Mouse (Mus musculus) midbrain, postnatal 0 days (tissue): Measurements from ENCODE around the gene Scin. TPM values are rescaled to one million over a fixed set of nuclear protein-coding genes. Genes with fewer than 3 reads are reported as not detected.

Experiments
- ATAC-seq: fragments of 200-750 bp; cut with Nextera tagmentation; 2 replicates; pipeline ENCODE4 v1.8.0; 2017; ENCODE audit warnings: moderate number of reproducible peaks, mild to moderate bottlenecking, moderate TSS enrichment, moderate library complexity; ENCODE audit not compliant: low FRiP score
- DNase-seq: peaks from one replicate; pipeline ENCODE4 v3.0.0-alpha.2; 2015; ENCODE audit warnings: low spot score
- H3K27ac ChIP-seq: fragments of 300-500 bp; sonication (generic); 2 replicates; pipeline ENCODE4 v1.5.1; 2014; ENCODE audit warnings: low read depth, mild to moderate bottlenecking, low read length, mixed read lengths
- H3K27me3 ChIP-seq: fragments of 300-500 bp; sonication (generic); 2 replicates; pipeline ENCODE4 v1.6.1; 2014; ENCODE audit warnings: low read length, control low read depth, mixed read lengths; ENCODE audit not compliant: insufficient read depth
- H3K36me3 ChIP-seq: fragments of 300-500 bp; sonication (generic); 2 replicates; pipeline ENCODE4 v1.6.1; 2014; ENCODE audit warnings: low read length, control low read depth, mixed read lengths; ENCODE audit not compliant: insufficient read depth
- H3K4me1 ChIP-seq: fragments of 300-500 bp; sonication (generic); 2 replicates; pipeline ENCODE4 v1.6.1; 2014; ENCODE audit warnings: mild to moderate bottlenecking, control low read depth, antibody characterized with exemption, low read length, mixed read lengths; ENCODE audit not compliant: insufficient read depth
- H3K4me2 ChIP-seq: fragments of 300-500 bp; sonication (generic); 2 replicates; pipeline ENCODE4 v1.6.1; 2014; ENCODE audit warnings: low read depth, mild to moderate bottlenecking, low read length, mixed read lengths; ENCODE audit not compliant: poor library complexity, severe bottlenecking
- H3K4me3 ChIP-seq: fragments of 300-500 bp; sonication (generic); 2 replicates; pipeline ENCODE4 v1.5.1; 2014; ENCODE audit warnings: low read depth, mild to moderate bottlenecking, low read length, moderate library complexity
- H3K9ac ChIP-seq: fragments of 300-500 bp; sonication (generic); replicated peaks from 2 replicates; pipeline ENCODE4 v1.6.1; 2014; ENCODE audit warnings: mild to moderate bottlenecking, low read length, moderate library complexity, mixed read lengths; ENCODE audit not compliant: poor library complexity, severe bottlenecking
- H3K9me3 ChIP-seq: fragments of 300-500 bp; sonication (generic); 2 replicates; pipeline ENCODE4 v1.6.1; 2016; ENCODE audit warnings: low read length, control low read depth
- CTCF ChIP-seq: IDR thresholded peaks from 2 replicates; pipeline ENCODE4 v1.5.1; 2016; ENCODE audit warnings: antibody characterized with exemption, mild to moderate bottlenecking
- WGBS: fragments of 180-500 bp; shearing (Covaris S2); extraction: QIAGEN DNeasy Blood & Tissue Kit; methylation state at CpG from one replicate; pipeline ENCODE4 v1.1.7; 2014; 5-methylcytosine and 5-hydroxymethylcytosine counted together
- polyA plus RNA-seq: library from polyadenylated mRNA; unstranded; fragments of >200 nt; fragmentation: Nextera tagmentation; extraction: Ambion mirVana; gene quantifications from 2 replicates; pipeline ENCODE4 v1.2.1, GENCODE M21; 2015
- total RNA-seq: library from RNA; depleted of rRNA; stranded (reverse); fragments of >200 nt; gene quantifications from 2 replicates; pipeline ENCODE4 v1.2.3, GENCODE M21; 2014

Scin gene
- total and polyA plus RNA-seq, 2 experiments from 2014 or later = 0.09 to 0.44 TPM

DNA sequence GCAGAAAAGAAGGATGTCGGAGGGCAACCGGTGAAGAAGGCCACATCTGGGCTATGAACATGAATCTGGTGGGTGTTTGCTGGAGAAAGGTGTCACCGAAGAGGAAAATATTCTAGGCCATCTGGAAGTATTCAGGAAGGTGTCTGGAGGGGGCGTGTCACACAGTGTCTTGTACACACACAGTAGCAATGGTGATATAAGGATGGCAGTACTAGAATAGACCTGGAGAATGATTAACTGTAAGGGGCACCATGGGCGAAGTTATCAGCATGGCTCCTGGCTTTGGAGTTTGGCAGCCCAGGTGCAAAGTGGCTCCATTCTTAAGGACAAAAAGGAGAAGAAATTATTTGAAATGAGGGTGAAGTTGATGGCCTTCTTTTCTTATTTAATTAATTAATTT lies 17.8 kb downstream of the Scin start:
- no peaks in the 10 kb centered on the region for H3K4me1 ChIP-seq
- 94% methylated on average over 5 of the region's 5 CpGs for WGBS
- no peak overlapping the region for H3K4me2 ChIP-seq
- no peaks in the 10 kb centered on the region for H3K27me3 ChIP-seq
- TF ChIP-seq CTCF = no peak
- H3K9me3 ChIP-seq = no peaks in the 10 kb centered on the region
- DNase-seq (no peak), ATAC-seq (no peak)
- H3K36me3 ChIP-seq = no peaks in the 10 kb centered on the region
- H3K27ac ChIP-seq = no peak overlapping the region
- H3K4me3 ChIP-seq = no peak overlapping the region
- H3K9ac ChIP-seq = no peak overlapping the region

GRCm38 (mm10) chr12:40114883-40115282 lies 19.1 kb downstream of the Scin start:
- WGBS = 90% methylated on average over 4 of the region's 4 CpGs
- no peak for ATAC-seq

DNA sequence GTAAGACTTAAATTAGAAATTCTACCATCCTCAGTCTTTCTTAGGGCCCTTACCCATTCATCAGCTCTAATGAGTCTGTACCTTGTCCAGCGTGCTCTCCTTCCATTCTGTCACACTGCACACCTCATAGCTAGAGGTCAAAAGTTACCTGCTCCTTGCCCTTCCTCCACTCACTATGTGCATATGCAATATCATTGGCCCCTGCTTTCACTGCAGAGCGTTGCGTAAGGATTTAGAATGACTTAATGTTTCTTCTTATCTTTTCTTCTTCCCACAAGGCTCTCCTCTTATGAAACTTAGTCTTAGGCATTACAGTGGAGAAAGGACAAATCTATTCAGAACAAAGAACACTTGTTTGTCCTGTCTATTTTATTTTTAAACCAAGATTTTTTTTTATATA lies 20.0 kb downstream of the Scin start:
- Histone ChIP-seq H3K4me2 (no peak overlapping the region), H3K4me3 (no peak overlapping the region), H3K9me3 (no peaks in the 10 kb centered on the region), H3K27ac (no peak overlapping the region), H3K9ac (no peak overlapping the region), H3K4me1 (no peaks in the 10 kb centered on the region), H3K36me3 (no peaks in the 10 kb centered on the region), H3K27me3 (no peaks in the 10 kb centered on the region)
- ATAC-seq (no peak), DNase-seq (no peak)
- no peak for TF ChIP-seq CTCF
- 94% methylated on average over 3 of the region's 3 CpGs for WGBS

More at GRCm38 (mm10) chr12:40114883-40115282, 19.1 kb downstream of the Scin start:
- H3K27me3 ChIP-seq = no peaks in the 10 kb centered on the region
- no peak overlapping the region for H3K4me3 ChIP-seq
- no peak overlapping the region for H3K4me2 ChIP-seq
- no peak for DNase-seq
- no peaks in the 10 kb centered on the region for H3K36me3 ChIP-seq
- no peaks in the 10 kb centered on the region for H3K9me3 ChIP-seq
- no peak overlapping the region for H3K9ac ChIP-seq
- no peak overlapping the region for H3K27ac ChIP-seq
- no peaks in the 10 kb centered on the region for H3K4me1 ChIP-seq
- no peak for TF ChIP-seq CTCF

DNA sequence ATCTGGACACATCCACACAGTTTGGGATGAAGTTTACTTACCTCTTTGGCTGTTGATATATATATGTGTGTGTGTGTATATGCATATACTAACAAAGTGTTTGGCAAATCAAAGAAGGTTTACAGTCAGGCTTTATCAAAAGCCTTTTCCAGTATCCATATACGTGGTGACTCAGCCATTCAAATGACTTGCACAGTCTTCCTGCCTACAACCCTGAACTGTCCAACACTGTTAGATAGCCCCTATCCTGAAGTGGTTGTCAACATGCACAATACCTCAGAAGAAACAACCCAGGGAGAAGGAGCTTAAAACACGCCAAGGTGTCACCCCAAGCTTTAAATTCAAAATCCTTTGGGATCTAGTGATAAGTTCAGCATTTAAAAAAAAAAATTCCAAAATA lies 20.4 kb downstream of the Scin start:
- ATAC-seq (no peak), DNase-seq (no peak)
- Histone ChIP-seq H3K4me1 (no peaks in the 10 kb centered on the region), H3K9ac (no peak overlapping the region), H3K4me3 (no peak overlapping the region), H3K27me3 (no peaks in the 10 kb centered on the region), H3K4me2 (no peak overlapping the region), H3K9me3 (no peaks in the 10 kb centered on the region), H3K27ac (no peak overlapping the region), H3K36me3 (no peaks in the 10 kb centered on the region)
- TF ChIP-seq CTCF = no peak
- WGBS = 82% methylated on average over 2 of the region's 2 CpGs

DNA sequence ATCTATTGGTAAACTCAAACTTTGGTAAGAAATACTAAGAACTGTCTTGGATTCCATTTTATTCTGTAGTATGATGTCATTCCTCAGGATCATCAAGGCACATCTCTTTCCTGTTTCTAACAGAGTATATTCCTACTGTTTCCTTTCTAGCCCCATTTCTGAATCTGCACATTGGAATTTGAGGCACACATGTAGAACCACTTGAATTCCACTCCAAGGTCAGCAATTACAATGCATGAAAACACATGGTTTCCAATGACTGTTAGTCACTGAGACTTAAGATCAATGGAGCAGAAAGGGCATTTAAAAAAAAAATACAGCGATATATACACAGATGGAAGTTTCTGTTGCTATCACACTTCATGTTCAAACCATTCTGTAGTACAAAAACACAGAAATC lies 24.8 kb downstream of the Scin start:
- Histone ChIP-seq H3K4me1 (no peaks in the 10 kb centered on the region), H3K9me3 (no peaks in the 10 kb centered on the region), H3K36me3 (no peaks in the 10 kb centered on the region), H3K4me2 (no peak overlapping the region), H3K9ac (no peak overlapping the region), H3K27ac (no peak overlapping the region), H3K27me3 (no peaks in the 10 kb centered on the region), H3K4me3 (no peak overlapping the region)
- ATAC-seq (no peak), DNase-seq (no peak)
- WGBS = 85% methylated on average over 1 of the region's 1 CpGs
- TF ChIP-seq CTCF = no peak

DNA sequence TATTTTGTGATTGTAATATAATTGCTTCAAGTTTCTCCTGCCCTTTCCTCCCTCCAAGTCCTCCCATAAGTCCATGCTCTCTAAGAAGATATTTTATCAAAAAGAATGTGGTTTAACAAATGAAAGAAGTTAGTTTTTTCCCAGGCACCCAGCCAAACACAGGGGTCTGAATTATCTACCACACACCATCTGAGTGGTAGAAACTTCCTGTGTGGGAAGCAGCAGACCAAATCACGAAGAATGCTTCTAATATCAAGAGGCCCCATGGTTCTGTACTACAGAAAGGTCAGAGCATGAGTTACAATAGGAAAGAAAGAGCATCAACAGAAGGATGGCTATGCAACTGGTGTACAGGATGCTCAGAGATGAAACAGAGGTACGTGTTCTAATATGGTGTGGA lies 25.9 kb downstream of the Scin start:
- 86% methylated on average over 2 of the region's 2 CpGs for WGBS
- no peak overlapping the region for H3K27ac ChIP-seq
- H3K27me3 ChIP-seq = no peaks in the 10 kb centered on the region
- no peak for TF ChIP-seq CTCF
- no peaks in the 10 kb centered on the region for H3K4me1 ChIP-seq
- H3K9ac ChIP-seq = no peak overlapping the region
- no peak for ATAC-seq
- no peaks in the 10 kb centered on the region for H3K36me3 ChIP-seq
- H3K9me3 ChIP-seq = no peaks in the 10 kb centered on the region
- no peak for DNase-seq
- no peak overlapping the region for H3K4me3 ChIP-seq
- H3K4me2 ChIP-seq = no peak overlapping the region
